Mouse (Mus musculus): ENCODE measurements around the gene Rev3l. TPM values are rescaled to one million over a fixed set of nuclear protein-coding genes. Genes with fewer than 3 reads are reported as not detected.

Rev3l gene
- 0.82 and 3.1 TPM in 2 replicates for polyA plus RNA-seq (2012; rRNA removed; ENCODE audit: low replicate concordance)

DNA sequence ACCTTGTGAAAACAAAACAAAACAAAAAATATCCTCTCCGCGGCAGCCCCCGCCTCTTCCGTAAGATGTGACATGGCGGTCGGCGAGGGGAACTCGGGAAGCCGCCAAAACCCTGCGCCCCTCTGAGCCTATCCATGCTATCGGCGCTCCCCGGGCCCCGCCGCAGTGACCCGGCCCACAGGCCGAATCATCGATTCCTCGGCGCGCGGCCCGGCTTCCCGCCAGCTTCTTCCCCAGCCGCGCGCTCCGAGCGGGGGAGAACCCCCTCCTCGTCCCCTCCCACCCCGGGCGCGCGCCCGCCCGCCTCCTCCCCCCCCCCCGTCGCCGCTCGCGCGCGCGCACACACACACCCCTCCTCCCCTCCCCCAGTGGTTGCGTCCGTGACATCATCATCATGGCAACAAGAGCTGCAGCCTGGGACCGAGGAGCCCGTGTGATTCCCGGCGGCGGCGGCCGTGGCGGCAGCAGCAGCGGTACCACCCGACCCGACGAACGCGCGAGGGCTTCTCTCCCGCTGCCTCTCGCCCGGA lies at the start of gene Rev3l:
Gene Rev3l, plus strand, starts transcription at position 383 of the 530 bp plus-strand sequence.

DNA sequence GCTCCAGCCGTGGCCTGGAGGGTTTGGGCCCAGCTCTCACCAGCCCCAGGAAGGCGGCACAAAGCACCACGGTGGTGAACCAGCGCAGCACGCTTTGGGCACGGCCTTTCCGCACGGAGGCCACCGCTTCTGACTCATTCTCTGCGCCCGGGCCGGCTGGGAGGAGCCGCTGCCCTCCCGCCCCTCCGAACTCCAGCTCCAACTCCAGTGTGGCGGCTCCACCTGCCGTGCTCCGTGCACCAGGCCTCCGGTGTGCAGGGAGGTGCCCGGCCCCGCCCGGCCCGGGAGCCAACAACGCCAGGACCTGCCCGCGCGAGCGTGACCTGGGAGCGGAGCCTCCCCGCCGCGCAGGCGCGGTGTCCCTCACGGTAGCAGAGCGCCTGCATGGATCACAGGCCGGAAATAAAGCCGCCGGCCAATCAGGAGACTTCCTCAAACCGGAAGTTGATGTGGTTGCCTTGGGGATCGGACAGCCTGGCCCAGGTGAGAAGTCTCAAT lies 167.0 kb downstream of the Rev3l start, which contains the start of gene Mfsd4b4:
Gene Mfsd4b4, minus strand, starts transcription at position 365 of the 498 bp plus-strand sequence.

Other genes with a start within 250 kb of the Rev3l start
- gene Traf3ip2, start 119.2 kb upstream of the Rev3l start, polyA plus RNA-seq (2012; rRNA removed; ENCODE audit: low replicate concordance), result 24.0 and 27.0 TPM in 2 replicates
- 0.26 and 0.47 TPM in 2 replicates for gene Mfsd4b4, start 167.1 kb downstream of the Rev3l start, polyA plus RNA-seq (2012; rRNA removed; ENCODE audit: low replicate concordance)
- gene Mfsd4b2, start 194.8 kb downstream of the Rev3l start, polyA plus RNA-seq (2012; rRNA removed; ENCODE audit: low replicate concordance), result 17.7 and 35.8 TPM in 2 replicates
- 7.2 and 20.2 TPM in 2 replicates for gene Mfsd4b3, start 228.0 kb downstream of the Rev3l start, polyA plus RNA-seq (2012; rRNA removed; ENCODE audit: low replicate concordance)